Mouse (Mus musculus) adrenal gland, adult 2 months (tissue): ENCODE measurements around the gene Spef1. TPM values are rescaled to one million over a fixed set of nuclear protein-coding genes. Genes with fewer than 3 reads are reported as not detected.

Experiments used
- DNase-seq: peaks from one replicate; pipeline ENCODE4 v3.0.0; 2021
- polyA plus RNA-seq: library from polyadenylated mRNA; depleted of rRNA; stranded (reverse); fragments of >200 nt; gene quantifications from 2 replicates; pipeline ENCODE4 v1.2.3, GENCODE M21; 2012
- total RNA-seq, 2 experiments: library from RNA; stranded (reverse); gene quantifications; 2 replicates each; pipeline ENCODE4 v1.2.3; 2021

The Spef1 gene
- total and polyA plus RNA-seq, 3 experiments, result 4.3 to 5.4 (median 5.3) TPM

- DNase-seq, result no peak
These were observed 19.7 kb upstream of the Spef1 start, which contains the start of gene Ap5s1 for GRCm38 (mm10) chr2:131206778-131207177. Gene Ap5s1, plus strand, starts transcription at chr2:131207078.

- no peak for DNase-seq
These were observed 18.6 kb upstream of the Spef1 start for GRCm38 (mm10) chr2:131205521-131206182.

- peak; percentile 94 for DNase-seq
These were observed 17.4 kb upstream of the Spef1 start for GRCm38 (mm10) chr2:131204410-131204981.

- no peak for DNase-seq
These were observed 16.8 kb upstream of the Spef1 start for GRCm38 (mm10) chr2:131203816-131204409.

GRCm38 (mm10) chr2:131201262-131201661, 14.2 kb upstream of the Spef1 start:
- DNase-seq, result no peak

- DNase-seq, result no peak
These were observed 13.6 kb upstream of the Spef1 start for GRCm38 (mm10) chr2:131200710-131201109.

GRCm38 (mm10) chr2:131196606-131197316, 9.7 kb upstream of the Spef1 start:
- DNase-seq, result no peak

GRCm38 (mm10) chr2:131191005-131191390, 3.9 kb upstream of the Spef1 start:
- no peak for DNase-seq

GRCm38 (mm10) chr2:131190344-131191004, 3.4 kb upstream of the Spef1 start:
- DNase-seq, result no peak

- no peak for DNase-seq
These were observed 2.6 kb upstream of the Spef1 start for GRCm38 (mm10) chr2:131189521-131190309.

- DNase-seq, result no peak
These were observed 1.2 kb upstream of the Spef1 start for GRCm38 (mm10) chr2:131188311-131188710.

- no peak for DNase-seq
These were observed 480 bp upstream of the Spef1 start for GRCm38 (mm10) chr2:131187602-131187922.

GRCm38 (mm10) chr2:131186343-131186742, 739 bp downstream of the Spef1 start:
- DNase-seq, result no peak

GRCm38 (mm10) chr2:131179990-131180587, 7.0 kb downstream of the Spef1 start, which contains the start of gene Cenpb:
Gene Cenpb, minus strand, starts transcription at chr2:131180067.
- peak; percentile 90 for DNase-seq

- DNase-seq, result peak; percentile 76
These were observed 7.7 kb downstream of the Spef1 start for GRCm38 (mm10) chr2:131179246-131179886.

- DNase-seq, result no peak
These were observed 8.2 kb downstream of the Spef1 start for GRCm38 (mm10) chr2:131178828-131179245.

GRCm38 (mm10) chr2:131177932-131178331, 9.2 kb downstream of the Spef1 start:
- no peak for DNase-seq

GRCm38 (mm10) chr2:131176491-131176890, 10.6 kb downstream of the Spef1 start:
- peak; percentile 31 for DNase-seq

- no peak for DNase-seq
These were observed 11.2 kb downstream of the Spef1 start for GRCm38 (mm10) chr2:131175945-131176309.

- DNase-seq, result no peak
These were observed 11.7 kb downstream of the Spef1 start for GRCm38 (mm10) chr2:131175286-131175944.
